Mouse (Mus musculus) liver, embryonic 16.5 days (tissue): Measurements from ENCODE around the gene Fndc3a. TPM values are rescaled to one million over a fixed set of nuclear protein-coding genes. Genes with fewer than 3 reads are reported as not detected.
A peak's percentile ranks its signal among the peaks of the same experiment; 100 is the strongest.

Source experiments
- ATAC-seq: fragments of 200-750 bp; cut with Nextera tagmentation; 2 replicates; pipeline ENCODE4 v1.8.0; 2017; ENCODE audit warnings: low read depth, mild to moderate bottlenecking, moderate number of reproducible peaks, moderate library complexity
- H3K27ac ChIP-seq: fragments of 300-500 bp; sonication (generic); 2 replicates; pipeline ENCODE4 v1.5.1; 2014; ENCODE audit warnings: mild to moderate bottlenecking, low read length
- H3K27me3 ChIP-seq: fragments of 300-500 bp; sonication (generic); 2 replicates; pipeline ENCODE4 v1.6.1; 2014; ENCODE audit warnings: low read depth, low read length, mixed read lengths; ENCODE audit not compliant: control insufficient read depth, insufficient read depth
- H3K36me3 ChIP-seq: fragments of 300-500 bp; sonication (generic); 2 replicates; pipeline ENCODE4 v1.6.1; 2014; ENCODE audit warnings: mild to moderate bottlenecking; ENCODE audit not compliant: control insufficient read depth, insufficient read depth
- H3K4me1 ChIP-seq: fragments of 300-500 bp; sonication (generic); 2 replicates; pipeline ENCODE4 v1.6.1; 2014; ENCODE audit warnings: low read depth, low read length, mixed read lengths; ENCODE audit not compliant: control insufficient read depth
- H3K4me2 ChIP-seq: fragments of 300-500 bp; sonication (generic); 2 replicates; pipeline ENCODE4 v1.6.1; 2014; ENCODE audit warnings: low read depth, low read length, mixed read lengths
- H3K4me3 ChIP-seq: fragments of 300-500 bp; sonication (generic); 2 replicates; pipeline ENCODE4 v1.5.1; 2014; ENCODE audit warnings: low read depth, mild to moderate bottlenecking, low read length
- H3K9ac ChIP-seq: fragments of 300-500 bp; sonication (generic); 2 replicates; pipeline ENCODE4 v1.6.1; 2014; ENCODE audit warnings: low read depth, low read length
- H3K9me3 ChIP-seq: fragments of 300-500 bp; sonication (generic); replicated peaks from 2 replicates; pipeline ENCODE4 v1.6.1; 2016; ENCODE audit warnings: low read length; ENCODE audit not compliant: control insufficient read depth
- WGBS: fragments of 180-500 bp; shearing (Covaris S2); extraction: QIAGEN DNeasy Blood & Tissue Kit; methylation state at CpG from one replicate; pipeline ENCODE4 v1.1.7; 2014; ENCODE audit not compliant: insufficient replicate concordance; 5-methylcytosine and 5-hydroxymethylcytosine counted together
- polyA plus RNA-seq: library from polyadenylated mRNA; unstranded; fragments of >200 nt; fragmentation: Nextera tagmentation; extraction: Ambion mirVana; gene quantifications from 2 replicates; pipeline ENCODE4 v1.2.1, GENCODE M21; 2015

The Fndc3a gene
- polyA plus RNA-seq, 1 experiment from 2014 or later = 14.2 TPM

DNA sequence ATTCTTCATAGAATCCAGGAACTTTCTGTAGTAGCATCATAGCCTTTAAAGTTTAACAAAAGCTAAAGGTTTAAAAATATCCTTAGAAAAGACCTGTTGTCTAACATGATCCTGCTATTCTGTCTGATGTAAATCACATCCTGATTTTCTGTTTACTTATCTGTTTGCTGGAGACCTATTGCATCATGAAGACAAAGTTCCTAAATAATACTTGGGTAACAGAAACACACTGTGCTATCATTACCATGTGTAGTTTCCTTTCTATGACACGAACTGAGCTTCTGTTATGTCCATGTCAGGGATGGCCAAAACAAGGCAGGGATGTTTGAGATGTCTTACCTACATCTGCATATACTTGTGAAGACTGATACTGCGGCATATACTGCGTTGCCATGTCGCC is 120.4 kb downstream of the Fndc3a start:
- H3K27ac ChIP-seq = no peak overlapping the region
- no peaks in the 10 kb centered on the region for H3K4me1 ChIP-seq
- no peak overlapping the region for H3K4me3 ChIP-seq
- WGBS = 75% methylated on average over 4 of the region's 4 CpGs
- no peaks in the 10 kb centered on the region for H3K9me3 ChIP-seq
- H3K36me3 ChIP-seq = no peaks in the 10 kb centered on the region
- no peak for ATAC-seq
- no peak overlapping the region for H3K4me2 ChIP-seq
- H3K27me3 ChIP-seq = no peaks in the 10 kb centered on the region
- no peak overlapping the region for H3K9ac ChIP-seq

DNA sequence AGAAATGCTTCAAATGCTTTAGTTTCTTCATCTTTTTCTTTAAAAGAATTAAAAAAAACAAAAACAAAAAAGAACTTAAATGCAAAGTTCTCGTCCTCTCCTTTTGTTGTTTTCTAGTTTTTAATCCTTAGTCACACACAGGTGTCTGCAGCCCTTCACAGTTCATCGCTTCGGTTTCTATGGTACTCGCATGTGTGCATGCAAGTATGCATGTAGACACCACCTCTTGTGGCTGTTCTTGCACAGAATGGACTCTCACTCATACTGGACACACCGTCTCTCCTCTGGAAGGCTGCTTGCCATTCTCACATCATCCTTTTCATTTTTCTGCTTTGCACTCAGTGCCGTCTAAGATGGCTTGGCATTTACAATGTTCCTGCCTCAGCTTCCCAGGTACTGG is 126.8 kb downstream of the Fndc3a start:
- no peak for ATAC-seq

DNA sequence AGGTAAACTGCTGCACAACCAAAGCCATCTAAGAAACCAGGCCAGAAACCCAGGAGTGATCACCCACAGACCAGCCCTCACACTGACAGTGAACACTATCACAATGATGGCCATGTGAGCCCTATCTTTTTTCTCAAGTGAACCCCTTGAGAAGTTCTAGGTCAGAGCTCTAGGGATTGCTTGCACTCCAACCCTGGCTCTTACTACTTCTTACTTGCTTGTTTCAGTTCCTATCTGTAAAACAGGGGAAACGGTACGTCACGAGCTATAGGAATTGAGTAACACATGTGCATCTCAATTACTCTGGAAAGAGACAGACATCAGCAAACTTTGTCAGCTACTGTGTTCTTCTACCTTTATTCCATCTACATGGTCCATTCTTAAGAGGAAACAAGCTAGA is 128.8 kb downstream of the Fndc3a start:
- no peaks in the 10 kb centered on the region for H3K27me3 ChIP-seq
- no peaks in the 10 kb centered on the region for H3K4me1 ChIP-seq
- no peak overlapping the region for H3K4me3 ChIP-seq
- peaks cover 2% of the 10 kb centered on the region; the same call in 1 of the 2 replicates for H3K36me3 ChIP-seq
- ATAC-seq = no peak
- WGBS = 82% methylated on average over 3 of the region's 3 CpGs
- no peaks in the 10 kb centered on the region for H3K9me3 ChIP-seq
- no peak overlapping the region for H3K4me2 ChIP-seq
- H3K27ac ChIP-seq = no peak overlapping the region
- H3K9ac ChIP-seq = no peak overlapping the region

More for the DNA sequence above, 126.8 kb downstream of the Fndc3a start:
- Histone ChIP-seq H3K4me1 (no peaks in the 10 kb centered on the region), H3K36me3 (peaks cover 2% of the 10 kb centered on the region; the same call in 1 of the 2 replicates), H3K9ac (no peak overlapping the region), H3K4me3 (no peak overlapping the region), H3K4me2 (no peak overlapping the region), H3K27me3 (no peaks in the 10 kb centered on the region), H3K27ac (no peak overlapping the region), H3K9me3 (no peaks in the 10 kb centered on the region)
- 82% methylated on average over 6 of the region's 6 CpGs for WGBS

DNA sequence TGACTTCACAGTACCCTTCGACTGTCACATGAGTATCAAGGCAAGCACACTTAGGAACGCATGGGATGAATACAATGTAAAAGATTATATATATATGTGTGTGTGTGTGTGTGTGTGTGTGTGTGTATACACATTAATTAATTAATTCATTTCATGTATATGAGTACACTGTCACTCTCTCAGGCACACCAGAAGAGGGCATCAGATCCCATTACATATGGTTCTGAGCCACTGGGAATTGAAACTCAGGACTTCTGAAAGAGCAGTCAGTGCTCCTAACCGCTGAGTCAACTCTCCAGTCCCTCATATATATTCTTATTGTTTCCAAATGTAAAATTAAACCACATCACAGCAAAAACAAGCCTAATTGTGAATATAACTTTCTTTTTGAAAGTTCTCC is 133.5 kb downstream of the Fndc3a start:
- Histone ChIP-seq H3K9me3 (no peaks in the 10 kb centered on the region), H3K4me2 (no peak overlapping the region), H3K27me3 (no peaks in the 10 kb centered on the region), H3K4me3 (no peak overlapping the region), H3K27ac (no peak overlapping the region), H3K36me3 (peaks cover 15% of the 10 kb centered on the region), H3K9ac (no peak overlapping the region), H3K4me1 (no peaks in the 10 kb centered on the region)
- ATAC-seq = no peak
- WGBS = 68% methylated on average over 3 of the region's 3 CpGs

GRCm38 (mm10) chr14:72563941-72564340 is 145.9 kb downstream of the Fndc3a start:
- Histone ChIP-seq H3K4me2 (no peak overlapping the region), H3K9me3 (no peaks in the 10 kb centered on the region), H3K27me3 (no peaks in the 10 kb centered on the region), H3K4me3 (no peak overlapping the region), H3K36me3 (peaks cover 9% of the 10 kb centered on the region), H3K27ac (no peak overlapping the region), H3K9ac (no peak overlapping the region), H3K4me1 (no peaks in the 10 kb centered on the region)
- WGBS = 71% methylated on average over 1 of the region's 1 CpGs
- ATAC-seq = peak; percentile 60

- Histone ChIP-seq H3K4me3 (no peak overlapping the region), H3K9ac (no peak overlapping the region), H3K4me2 (no peak overlapping the region), H3K27ac (no peak overlapping the region), H3K36me3 (peaks cover 11% of the 10 kb centered on the region), H3K9me3 (no peaks in the 10 kb centered on the region), H3K27me3 (no peaks in the 10 kb centered on the region), H3K4me1 (no peaks in the 10 kb centered on the region)
- no peak for ATAC-seq
- 61% methylated on average over 5 of the region's 5 CpGs for WGBS
These were observed 151.0 kb downstream of the Fndc3a start for GRCm38 (mm10) chr14:72558795-72559194.

GRCm38 (mm10) chr14:72555846-72556245 is 154.0 kb downstream of the Fndc3a start:
- H3K36me3 ChIP-seq = peaks cover 11% of the 10 kb centered on the region
- no peak overlapping the region for H3K4me2 ChIP-seq
- no peaks in the 10 kb centered on the region for H3K27me3 ChIP-seq
- no peaks in the 10 kb centered on the region for H3K9me3 ChIP-seq
- H3K4me1 ChIP-seq = no peaks in the 10 kb centered on the region
- H3K4me3 ChIP-seq = no peak overlapping the region
- WGBS = 54% methylated on average over 1 of the region's 1 CpGs
- no peak overlapping the region for H3K27ac ChIP-seq
- ATAC-seq = no peak
- no peak overlapping the region for H3K9ac ChIP-seq

DNA sequence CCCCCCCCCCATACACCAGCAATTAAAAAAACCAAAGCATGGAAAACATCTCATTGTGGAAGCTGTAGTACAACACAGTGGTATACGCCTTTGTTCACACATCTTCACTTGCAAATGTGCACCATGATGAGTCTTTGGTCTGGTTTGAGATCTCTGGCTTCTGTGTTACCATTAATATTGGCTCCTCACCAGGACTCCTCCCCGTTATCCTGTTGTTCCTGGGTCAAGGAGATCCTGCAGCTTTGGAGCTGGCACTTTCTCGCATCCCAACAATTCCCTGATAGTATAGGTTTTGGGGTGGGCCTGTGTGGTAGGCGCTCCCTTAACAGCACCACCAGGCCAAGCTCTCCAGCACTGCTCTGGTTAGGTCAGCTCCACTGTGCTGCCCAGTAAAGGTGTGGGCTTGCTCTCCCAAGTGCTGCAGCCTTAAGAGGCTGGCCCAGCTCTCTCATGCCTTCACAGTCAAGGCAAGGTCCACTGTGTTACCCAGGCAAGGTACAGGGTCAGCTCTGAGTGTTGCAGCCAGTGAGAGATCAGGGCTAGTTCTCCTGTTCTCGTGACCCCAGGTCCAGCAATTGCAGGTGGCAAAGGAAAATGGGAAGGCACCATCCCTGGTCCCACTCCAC is 173.3 kb downstream of the Fndc3a start:
- Histone ChIP-seq H3K4me1 (no peaks in the 10 kb centered on the region; the same call in 1 of the 2 replicates), H3K9ac (no peak overlapping the region), H3K27ac (no peak overlapping the region), H3K27me3 (peaks cover 17% of the 10 kb centered on the region), H3K4me2 (no peak overlapping the region), H3K9me3 (no peaks in the 10 kb centered on the region), H3K36me3 (peaks cover 3% of the 10 kb centered on the region; the same call in 1 of the 2 replicates), H3K4me3 (no peak overlapping the region)
- 72% methylated on average over 5 of the region's 5 CpGs for WGBS
- ATAC-seq = no peak

DNA sequence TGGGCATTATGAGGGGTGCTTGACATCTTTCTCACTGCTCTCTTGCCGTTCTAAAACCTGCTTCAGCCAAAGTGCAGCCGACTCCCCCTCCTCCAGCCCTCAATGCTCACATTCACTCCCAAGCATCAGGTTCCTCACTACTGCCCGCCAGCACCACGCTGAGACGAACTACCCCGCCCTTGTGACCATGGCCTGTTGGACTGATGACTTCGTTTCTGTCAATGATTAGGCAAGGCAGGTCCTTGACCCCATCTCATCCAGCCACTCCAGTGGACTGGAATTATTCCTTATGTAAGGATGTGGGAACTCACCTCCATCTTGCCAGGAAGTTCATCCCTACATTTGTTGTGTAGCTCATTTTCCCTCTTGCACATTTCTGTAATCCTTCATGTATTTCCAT is 175.9 kb downstream of the Fndc3a start:
- no peak overlapping the region for H3K4me3 ChIP-seq
- H3K27me3 ChIP-seq = peaks cover 24% of the 10 kb centered on the region
- no peak overlapping the region for H3K9ac ChIP-seq
- H3K27ac ChIP-seq = no peak overlapping the region
- no peaks in the 10 kb centered on the region for H3K9me3 ChIP-seq
- 66% methylated on average over 7 of the region's 7 CpGs for WGBS
- H3K4me1 ChIP-seq = no peaks in the 10 kb centered on the region; the same call in 1 of the 2 replicates
- no peaks in the 10 kb centered on the region for H3K36me3 ChIP-seq
- H3K4me2 ChIP-seq = no peak overlapping the region
- ATAC-seq = no peak
